Mouse (Mus musculus): Measurements from ENCODE around the gene Stat5a. TPM values are rescaled to one million over a fixed set of nuclear protein-coding genes. Genes with fewer than 3 reads are reported as not detected.

Stat5a gene
- 2.1 and 3.3 TPM in 2 replicates for polyA plus RNA-seq (2012; rRNA removed)

GRCm38 (mm10) chr11:100858935-100859578, at the start of gene Stat5a:
Stat5a (plus strand) TSS chr11:100859351.

GRCm38 (mm10) chr11:100850038-100850777, 8.9 kb upstream of the Stat5a start, which contains the start of gene Stat5b:
Stat5b (minus strand) TSS chr11:100850724.

Other genes starting within 250 kb of the Stat5a start
- 67.2 and 77.8 TPM in 2 replicates for gene Nkiras2, start 240.1 kb upstream of the Stat5a start, polyA plus RNA-seq (2012; rRNA removed)
- gene Dnajc7, start 239.2 kb upstream of the Stat5a start, polyA plus RNA-seq (2012; rRNA removed), result 267 and 311 TPM in 2 replicates
- 0.35 and 0.65 TPM in 2 replicates for gene Zfp385c, start 166.9 kb upstream of the Stat5a start, polyA plus RNA-seq (2012; rRNA removed)
- 3.2 and 3.3 TPM in 2 replicates for gene Dhx58, start 155.1 kb upstream of the Stat5a start, polyA plus RNA-seq (2012; rRNA removed)
- 49.7 and 54.3 TPM in 2 replicates for gene Kat2a, start 146.9 kb upstream of the Stat5a start, polyA plus RNA-seq (2012; rRNA removed)
- 0.21 TPM in 1 of 2 replicates, not detected in the other for gene Hspb9, start 145.5 kb upstream of the Stat5a start, polyA plus RNA-seq (2012; rRNA removed)
- 91.1 and 137 TPM in 2 replicates for gene Rab5c, start 121.1 kb upstream of the Stat5a start, polyA plus RNA-seq (2012; rRNA removed)
- 6.4 and 7.2 TPM in 2 replicates for gene Kcnh4, start 99.4 kb upstream of the Stat5a start, polyA plus RNA-seq (2012; rRNA removed)
- gene Hcrt, start 96.4 kb upstream of the Stat5a start, polyA plus RNA-seq (2012; rRNA removed), result 0.28 TPM in 1 of 2 replicates, not detected in the other
- 5.8 and 6.6 TPM in 2 replicates for gene Ghdc, start 88.4 kb upstream of the Stat5a start, polyA plus RNA-seq (2012; rRNA removed)
- gene Stat5b, start 8.6 kb upstream of the Stat5a start, polyA plus RNA-seq (2012; rRNA removed), result 12.9 and 15.9 TPM in 2 replicates
- gene Stat3, start 80.2 kb downstream of the Stat5a start, polyA plus RNA-seq (2012; rRNA removed), result 20.9 and 23.6 TPM in 2 replicates
- gene Cavin1, start 111.5 kb downstream of the Stat5a start, polyA plus RNA-seq (2012; rRNA removed), result 20.2 and 40.3 TPM in 2 replicates
- gene Atp6v0a1, start 150.1 kb downstream of the Stat5a start, polyA plus RNA-seq (2012; rRNA removed), result 75.1 and 97.4 TPM in 2 replicates
- gene Naglu, start 210.7 kb downstream of the Stat5a start, polyA plus RNA-seq (2012; rRNA removed), result 6.2 and 7.2 TPM in 2 replicates
- gene Hsd17b1, start 219.1 kb downstream of the Stat5a start, polyA plus RNA-seq (2012; rRNA removed), result 0.30 and 0.55 TPM in 2 replicates
- 46.4 and 49.7 TPM in 2 replicates for gene Coasy, start 223.2 kb downstream of the Stat5a start, polyA plus RNA-seq (2012; rRNA removed)
- 24.2 and 37.5 TPM in 2 replicates for gene Mlx, start 227.9 kb downstream of the Stat5a start, polyA plus RNA-seq (2012; rRNA removed)
- 50.1 and 54.5 TPM in 2 replicates for gene Psmc3ip, start 236.1 kb downstream of the Stat5a start, polyA plus RNA-seq (2012; rRNA removed)